Mouse (Mus musculus) ES-E14 (cell line): Measurements from ENCODE around the gene S1pr4. TPM values are rescaled to one million over a fixed set of nuclear protein-coding genes. Genes with fewer than 3 reads are reported as not detected.

ENCODE experiments used
- DNase-seq: peaks from one replicate; pipeline ENCODE4 v3.0.0-alpha.2; 2013; ENCODE audit warnings: low read depth, low spot score
- H3K27ac ChIP-seq: 2 replicates; pipeline ENCODE4 v1.5.1; 2012; ENCODE audit warnings: low read depth, mild to moderate bottlenecking, low read length, moderate library complexity, mixed read lengths; ENCODE audit not compliant: poor library complexity, insufficient read depth, severe bottlenecking
- H3K36me3 ChIP-seq: 2 replicates; pipeline ENCODE4 v1.6.1; 2012; ENCODE audit warnings: mild to moderate bottlenecking, low read length, moderate library complexity, mixed read lengths; ENCODE audit not compliant: control insufficient read depth, poor library complexity, insufficient read depth, severe bottlenecking
- H3K4me1 ChIP-seq, 2 experiments: fragments of 150-350 bp in 1 of 2; sonication (generic) in 1 of 2; 2 replicates each; pipeline ENCODE4 v1.6.1; 2012; ENCODE audit warnings: low read length in 2 of 2, mild to moderate bottlenecking in 1 of 2, mixed read lengths in 1 of 2; ENCODE audit not compliant: control insufficient read depth in 2 of 2, insufficient read depth in 2 of 2, poor library complexity in 1 of 2
- H3K4me3 ChIP-seq, 2 experiments: fragments of 150-350 bp in 1 of 2; sonication (generic) in 1 of 2; 2 replicates each; pipeline ENCODE4 v1.5.1; 2012; ENCODE audit warnings: low read length in 2 of 2, low read depth in 1 of 2, mild to moderate bottlenecking in 1 of 2, mixed read lengths in 1 of 2; ENCODE audit not compliant: insufficient read depth in 1 of 2, poor library complexity in 1 of 2, severe bottlenecking in 1 of 2
- H3K9ac ChIP-seq: 2 replicates; pipeline ENCODE4 v1.6.1; 2012; ENCODE audit warnings: low read depth, mild to moderate bottlenecking, low read length, mixed read lengths; ENCODE audit not compliant: poor library complexity, insufficient read depth, severe bottlenecking
- H3K9me3 ChIP-seq: fragments of 150-350 bp; sonication (generic); 2 replicates; pipeline ENCODE4 v1.6.1; 2012; ENCODE audit warnings: low read depth, mild to moderate bottlenecking, low read length; ENCODE audit not compliant: control insufficient read depth, insufficient read depth
- CHD2 ChIP-seq: IDR thresholded peaks from 2 replicates; pipeline ENCODE4 v1.6.1; 2014; ENCODE audit warnings: mild to moderate bottlenecking, low read depth, low read length, inconsistent platforms
- HCFC1 ChIP-seq: IDR thresholded peaks from 2 replicates; pipeline ENCODE4 v1.6.1; 2012; ENCODE audit warnings: low read length, inconsistent platforms, borderline replicate concordance; ENCODE audit not compliant: insufficient read depth
- MAFK ChIP-seq: IDR thresholded peaks from 2 replicates; pipeline ENCODE4 v1.6.1; 2014; ENCODE audit warnings: mild to moderate bottlenecking, low read depth, low read length, inconsistent platforms; ENCODE audit not compliant: insufficient read depth
- ZC3H11A ChIP-seq: IDR thresholded peaks from 2 replicates; pipeline ENCODE4 v1.6.1; 2012; ENCODE audit warnings: low read depth, mild to moderate bottlenecking, inconsistent platforms, low read length, borderline replicate concordance
- ZNF384 ChIP-seq: IDR thresholded peaks from 2 replicates; pipeline ENCODE4 v1.6.1; 2012; ENCODE audit warnings: low read depth, low read length, inconsistent platforms
- in situ Hi-C, 2 experiments: fragments of 600-800 bp; cut with MboI; formaldehyde crosslinking; loops; one replicate each; pipeline ENCODE4 v1.15.1; 2025; ENCODE audit warnings: low sequenced_read_pairs in 2 of 2, inconsistent platforms in 1 of 2; ENCODE audit not compliant: unreplicated experiment in 2 of 2
- total RNA-seq: library from RNA; depleted of rRNA; stranded (reverse); fragments of 300-350 nt; gene quantifications from 2 replicates; pipeline ENCODE4 v1.2.3, GENCODE M21; 2012

The S1pr4 gene
- total RNA-seq, 1 experiment = 0.94 TPM

DNA sequence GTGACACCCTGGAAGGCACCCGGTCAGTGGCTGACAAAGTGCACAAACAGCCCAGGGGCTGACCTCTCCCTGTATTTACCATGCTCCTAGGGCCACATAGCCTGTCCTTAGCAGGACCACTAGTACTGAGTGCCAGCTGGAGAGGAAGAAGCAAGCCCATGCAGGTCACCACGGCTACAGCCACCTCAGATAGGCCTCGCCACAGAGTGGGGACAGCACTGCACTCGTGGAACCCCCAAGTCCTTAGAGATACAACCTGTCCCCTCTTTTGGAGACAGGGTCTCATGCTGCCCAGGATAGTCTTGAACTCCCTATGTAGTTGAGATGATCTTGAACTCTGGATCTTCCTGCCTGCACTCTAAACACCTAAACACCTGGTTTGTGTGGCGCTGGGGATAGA, 41.4 kb upstream of the S1pr4 start:
- TF ChIP-seq MAFK (no peak), ZC3H11A (no peak), ZNF384 (no peak), HCFC1 (no peak), CHD2 (no peak)

GRCm38 (mm10) chr10:81538321-81539048, 38.6 kb upstream of the S1pr4 start:
- Histone ChIP-seq H3K4me1 (peaks cover 3 to 30% of the 10 kb centered on the region in 2 experiments; a peak in 2 of 4 replicates), H3K36me3 (peaks cover 9% of the 10 kb centered on the region; the same call in 1 of the 2 replicates), H3K4me3 (no peak overlapping the region), H3K9ac (no peak overlapping the region), H3K27ac (no peak overlapping the region), H3K9me3 (no peaks in the 10 kb centered on the region)
- no peak for DNase-seq
- TF ChIP-seq CHD2 = no peak
- no peak for TF ChIP-seq HCFC1
- no peak for TF ChIP-seq MAFK
- no peak for TF ChIP-seq ZNF384
- TF ChIP-seq ZC3H11A = no peak
- in situ Hi-C loops = no loop called here

More for the DNA sequence above, 41.4 kb upstream of the S1pr4 start:
- H3K36me3 ChIP-seq = peaks cover 9% of the 10 kb centered on the region; the same call in 1 of the 2 replicates
- H3K4me3 ChIP-seq = no peak overlapping the region
- in situ Hi-C loops = no loop called here
- H3K4me1 ChIP-seq = peaks cover 5 to 20% of the 10 kb centered on the region in 2 experiments; a peak in 3 of 4 replicates
- H3K9ac ChIP-seq = peak overlapping the region; percentile 37; the same call in 1 of the 2 replicates
- no peak for DNase-seq
- H3K27ac ChIP-seq = no peak overlapping the region
- H3K9me3 ChIP-seq = no peaks in the 10 kb centered on the region

DNA sequence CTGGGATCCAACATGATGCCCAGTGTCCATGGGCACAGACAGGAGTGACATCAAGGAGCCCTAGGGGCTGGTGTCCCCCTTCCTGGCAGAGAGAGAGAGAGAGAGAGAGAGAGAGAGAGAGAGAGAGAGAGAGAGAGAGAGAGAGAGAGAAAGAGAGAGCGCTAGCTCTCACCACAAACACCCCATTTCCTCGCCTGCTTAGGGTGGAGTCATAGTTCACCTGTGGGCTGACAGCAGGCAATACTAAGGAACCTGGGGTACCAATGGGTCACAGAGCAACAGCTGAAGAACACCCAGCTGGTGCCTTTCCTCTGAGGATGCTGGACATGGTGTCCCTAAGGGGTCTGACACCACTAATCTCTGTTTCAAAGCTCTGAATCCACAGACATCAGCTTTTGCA, 37.5 kb upstream of the S1pr4 start:
- TF ChIP-seq MAFK (no peak), HCFC1 (no peak), ZC3H11A (no peak), CHD2 (no peak), ZNF384 (no peak)
- DNase-seq = no peak
- in situ Hi-C loops = no loop called here

GRCm38 (mm10) chr10:81536734-81537133, 36.8 kb upstream of the S1pr4 start:
- H3K36me3 ChIP-seq = peaks cover 15% of the 10 kb centered on the region; the same call in 1 of the 2 replicates
- H3K9ac ChIP-seq = no peak overlapping the region
- H3K4me3 ChIP-seq = no peak overlapping the region
- H3K4me1 ChIP-seq = peaks cover 2 to 18% of the 10 kb centered on the region in 2 experiments; a peak in 2 of 4 replicates
- H3K27ac ChIP-seq = no peak overlapping the region
- DNase-seq = no peak
- H3K9me3 ChIP-seq = no peaks in the 10 kb centered on the region
- in situ Hi-C loops = no loop called here
- TF ChIP-seq ZNF384 (no peak), ZC3H11A (no peak), HCFC1 (no peak), CHD2 (no peak), MAFK (no peak)

More for the DNA sequence above, 37.5 kb upstream of the S1pr4 start:
- no peak overlapping the region for H3K4me3 ChIP-seq
- H3K4me1 ChIP-seq = peaks cover 2 to 23% of the 10 kb centered on the region in 2 experiments; a peak in 2 of 4 replicates
- peaks cover 11% of the 10 kb centered on the region; the same call in 1 of the 2 replicates for H3K36me3 ChIP-seq
- no peaks in the 10 kb centered on the region for H3K9me3 ChIP-seq
- H3K9ac ChIP-seq = no peak overlapping the region
- H3K27ac ChIP-seq = no peak overlapping the region
